Mouse (Mus musculus) retina, embryonic 14.5 days (tissue): ENCODE data around the gene Clta.
A peak's percentile ranks its signal among the peaks of the same experiment; 100 is the strongest.

Experiments used
- DNase-seq: peaks from one replicate; pipeline ENCODE4 v3.0.0-alpha.2; 2015; ENCODE audit warnings: low spot score

Gene Clta

DNA sequence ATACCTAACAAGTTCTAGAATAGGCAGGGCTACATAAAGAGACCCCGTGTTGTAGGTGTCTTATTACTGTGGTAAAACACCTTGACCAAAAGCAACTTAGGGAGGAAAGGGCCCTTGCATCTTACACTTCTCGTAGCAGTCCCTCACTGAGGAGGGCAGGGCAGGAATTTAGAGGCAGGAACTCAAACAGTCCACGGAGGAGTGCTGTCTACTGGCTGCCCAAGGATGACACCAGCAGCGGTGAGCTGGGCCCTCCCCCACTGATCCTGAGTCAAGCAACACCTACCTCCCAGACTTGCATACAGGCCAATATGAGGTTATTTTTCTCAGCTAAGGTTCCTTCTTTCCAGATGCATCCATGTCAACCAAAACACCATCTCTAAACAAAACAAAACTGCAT, 24.0 kb upstream of the Clta start:
- no peak for DNase-seq

DNA sequence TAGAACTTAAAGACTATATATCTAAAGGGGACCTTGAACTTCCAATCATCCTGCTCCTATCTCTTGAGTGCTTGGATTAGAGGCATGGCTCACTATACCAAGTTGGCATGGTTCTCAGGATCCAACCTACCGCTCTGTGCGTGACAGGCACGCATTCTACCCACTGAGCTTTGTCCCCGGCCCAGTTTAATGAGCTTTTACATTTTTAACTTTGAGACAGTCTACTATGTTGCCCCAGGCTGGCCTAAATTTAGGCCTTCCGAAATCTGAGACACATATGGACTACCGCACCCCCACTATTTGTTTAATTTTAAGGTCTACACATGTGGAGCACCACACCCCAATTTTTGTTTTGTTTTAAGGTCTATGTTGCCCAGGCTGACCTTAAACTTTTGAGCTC, 23.4 kb upstream of the Clta start:
- DNase-seq: no peak

DNA sequence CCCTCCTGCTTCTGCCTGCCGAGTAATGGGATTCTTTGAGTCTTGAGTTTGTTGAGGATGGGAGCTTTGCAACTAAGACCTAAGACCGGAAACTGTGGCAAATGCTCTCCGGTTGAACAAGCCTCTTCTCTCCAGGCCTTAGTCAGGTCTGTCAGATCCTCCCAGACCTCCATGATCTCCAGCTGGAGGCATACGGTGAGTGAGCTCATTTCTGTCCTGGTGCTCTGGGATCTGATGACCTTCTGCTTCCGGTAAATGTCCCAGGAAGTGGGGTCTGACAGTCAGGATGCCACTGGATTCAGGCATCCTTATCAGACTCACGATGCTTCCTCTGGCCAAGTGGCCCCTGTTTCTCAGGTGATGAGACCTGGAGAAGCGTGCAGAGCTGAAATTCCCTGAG, 23.0 kb upstream of the Clta start:
- DNase-seq: no peak

DNA sequence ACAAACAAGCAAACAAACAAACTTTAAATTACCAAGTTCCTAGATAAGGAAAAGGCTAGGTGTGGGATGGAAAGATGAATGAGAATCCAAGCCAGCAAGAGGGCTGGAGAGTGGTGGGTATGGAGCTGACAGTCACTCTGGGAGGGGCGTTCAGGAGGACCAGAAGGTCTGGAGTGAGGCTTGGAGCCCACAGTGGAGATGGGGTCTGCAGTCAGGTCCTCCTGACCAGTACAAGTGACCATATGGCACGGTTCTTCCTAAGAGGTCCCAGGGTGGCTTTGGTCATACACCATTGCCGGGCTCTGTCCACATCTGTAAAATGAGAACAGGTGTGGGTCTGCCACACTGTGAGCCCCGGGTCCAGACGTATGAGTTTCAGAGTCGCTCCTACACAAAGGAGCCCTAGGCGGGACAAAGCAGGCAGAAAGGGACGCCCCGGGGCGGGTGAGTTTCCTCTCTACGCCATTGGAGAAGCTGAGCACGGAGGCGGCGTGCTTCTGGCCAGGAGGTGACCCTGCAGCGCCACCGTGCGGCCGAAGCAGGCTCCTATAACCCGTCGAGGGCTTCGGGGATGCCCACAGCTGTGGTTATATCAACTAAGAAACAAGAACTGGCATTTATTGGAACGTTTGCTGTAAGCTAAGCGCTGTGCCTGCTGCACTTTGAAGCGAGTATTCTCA, 22.1 kb upstream of the Clta start:
- peak; percentile 97 for DNase-seq

DNA sequence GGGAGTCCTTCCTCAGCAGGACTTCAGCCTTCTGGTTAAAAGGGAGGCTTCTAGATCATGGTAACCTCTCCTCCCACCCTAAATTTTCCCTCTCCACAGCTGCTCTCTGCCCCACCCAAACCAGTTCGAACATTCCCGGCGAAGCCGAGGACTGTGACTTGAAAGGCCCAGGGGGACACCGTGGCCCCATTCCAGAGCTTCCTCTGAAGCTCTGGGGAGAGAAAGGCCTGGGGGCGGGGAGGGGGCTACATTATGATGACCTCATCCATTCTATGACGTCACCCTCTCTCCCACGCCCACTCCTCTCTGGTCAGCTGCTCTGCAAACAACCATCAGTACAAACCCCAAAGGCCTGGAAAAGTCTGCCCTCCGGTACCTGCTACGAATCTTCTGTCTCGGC, 21.1 kb upstream of the Clta start, which contains the start of gene Ccin:
Ccin (plus strand) TSS at position 303 of the 400 bp plus-strand sequence.
- no peak for DNase-seq

DNA sequence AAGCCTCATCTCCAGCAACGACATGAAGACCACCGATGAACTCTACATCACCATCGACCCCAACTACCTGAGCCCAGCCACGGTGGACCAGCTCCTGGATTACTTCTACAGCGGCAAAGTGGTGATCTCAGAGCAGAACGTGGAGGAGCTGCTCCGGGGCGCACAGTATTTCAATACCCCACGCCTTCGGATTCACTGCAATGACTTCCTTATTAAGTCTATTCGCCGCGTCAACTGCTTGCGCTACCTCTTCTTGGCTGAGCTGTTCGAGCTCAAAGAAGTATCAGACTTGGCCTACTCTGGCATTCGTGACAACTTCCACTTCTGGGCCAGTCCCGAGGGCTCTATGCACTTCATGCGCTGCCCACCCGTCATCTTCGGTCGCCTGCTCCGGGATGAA, 20.5 kb upstream of the Clta start:
- no peak for DNase-seq

DNA sequence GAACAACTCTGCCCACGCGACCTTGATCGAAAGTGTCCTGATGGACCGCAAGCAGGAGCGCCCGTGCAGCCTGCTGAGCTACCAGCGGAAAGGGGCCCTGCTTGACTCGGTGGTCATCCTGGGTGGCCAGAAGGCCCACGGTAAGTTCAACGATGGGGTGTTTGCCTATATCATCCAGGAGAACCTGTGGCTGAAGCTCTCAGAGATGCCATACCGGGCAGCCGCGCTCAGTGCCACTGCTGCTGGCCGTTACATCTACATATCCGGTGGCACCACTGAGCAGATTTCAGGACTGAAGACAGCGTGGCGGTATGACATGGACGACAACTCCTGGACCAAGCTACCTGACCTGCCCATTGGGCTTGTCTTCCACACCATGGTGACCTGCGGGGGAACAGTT, 19.9 kb upstream of the Clta start:
- DNase-seq: no peak

DNA sequence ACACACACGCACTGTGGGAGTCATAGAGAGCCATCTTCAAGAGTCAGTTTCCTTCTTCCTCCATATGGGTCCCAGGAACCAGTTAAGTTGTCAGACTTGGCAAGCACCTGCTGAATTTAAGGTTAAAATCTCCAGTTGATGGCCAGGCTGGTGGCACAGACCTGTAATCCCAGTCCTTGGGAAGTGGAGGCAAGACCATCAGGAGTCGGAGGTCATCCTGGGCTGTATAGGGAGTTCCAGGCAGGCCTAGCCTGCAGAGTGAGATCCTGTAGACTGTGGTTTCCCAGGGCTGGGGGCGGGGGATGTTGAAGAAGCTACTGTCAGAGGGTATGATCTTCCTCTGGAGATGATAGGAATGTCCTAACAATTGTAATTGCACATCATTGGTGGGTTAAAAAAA, 15.3 kb upstream of the Clta start:
- DNase-seq: no peak

DNA sequence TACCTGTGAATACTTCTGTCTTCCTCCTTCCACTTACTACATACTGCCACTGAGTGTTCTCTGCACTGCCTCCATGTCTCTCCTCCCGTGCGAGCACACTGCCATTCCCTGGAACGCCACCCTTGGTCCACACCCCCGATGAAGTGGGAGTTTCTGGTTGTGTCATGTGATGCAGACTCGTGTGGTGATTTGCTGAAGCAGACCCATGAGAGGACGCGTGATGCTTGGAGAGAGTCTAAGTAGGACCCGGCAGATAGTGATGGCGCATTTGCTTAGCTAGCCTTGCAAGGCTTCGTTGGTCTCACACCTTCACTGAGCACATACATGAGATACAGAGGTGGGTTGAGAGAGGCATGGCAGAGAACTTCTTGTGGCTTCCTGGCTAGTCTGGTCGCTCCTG, 11.2 kb upstream of the Clta start:
- DNase-seq: no peak

DNA sequence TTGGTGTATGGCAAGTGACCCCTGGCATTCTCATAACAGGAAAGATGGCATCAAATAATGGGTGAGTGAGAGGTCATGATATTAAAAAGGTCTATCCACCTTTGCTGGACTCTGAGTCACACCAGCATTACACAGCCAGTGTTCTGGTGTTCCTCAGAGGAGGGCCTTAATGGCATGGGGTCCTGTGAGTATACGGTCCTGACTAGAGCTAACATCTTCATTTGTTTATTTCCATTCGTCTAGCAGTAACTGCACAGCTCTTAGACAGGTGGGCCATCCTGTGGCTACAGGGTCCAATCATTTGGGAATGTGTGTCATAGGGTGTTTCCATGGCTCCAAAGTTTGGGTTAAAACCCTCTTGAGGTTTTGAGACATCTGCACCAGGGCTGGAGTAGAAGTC, 9.9 kb upstream of the Clta start:
- no peak for DNase-seq

DNA sequence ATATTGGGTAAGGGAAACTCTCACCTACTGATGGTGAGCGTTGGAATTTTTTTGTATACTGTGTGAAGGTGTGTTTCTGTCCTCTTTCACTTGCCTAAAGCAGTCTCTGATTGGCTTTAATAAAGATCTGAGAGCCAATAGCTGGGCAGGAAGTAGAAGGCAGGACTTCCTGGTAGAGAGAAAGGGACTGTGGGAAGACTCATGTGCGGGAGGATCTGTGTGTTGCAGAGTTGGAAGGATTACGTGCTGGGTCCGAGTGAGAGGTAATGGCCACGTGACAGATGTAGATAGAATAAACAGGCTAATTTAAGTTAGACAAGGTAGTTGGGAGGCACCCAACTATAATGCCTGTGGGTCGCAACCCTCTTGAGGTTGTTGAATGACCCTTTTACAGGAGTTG, 630 bp upstream of the Clta start:
- DNase-seq: no peak

DNA sequence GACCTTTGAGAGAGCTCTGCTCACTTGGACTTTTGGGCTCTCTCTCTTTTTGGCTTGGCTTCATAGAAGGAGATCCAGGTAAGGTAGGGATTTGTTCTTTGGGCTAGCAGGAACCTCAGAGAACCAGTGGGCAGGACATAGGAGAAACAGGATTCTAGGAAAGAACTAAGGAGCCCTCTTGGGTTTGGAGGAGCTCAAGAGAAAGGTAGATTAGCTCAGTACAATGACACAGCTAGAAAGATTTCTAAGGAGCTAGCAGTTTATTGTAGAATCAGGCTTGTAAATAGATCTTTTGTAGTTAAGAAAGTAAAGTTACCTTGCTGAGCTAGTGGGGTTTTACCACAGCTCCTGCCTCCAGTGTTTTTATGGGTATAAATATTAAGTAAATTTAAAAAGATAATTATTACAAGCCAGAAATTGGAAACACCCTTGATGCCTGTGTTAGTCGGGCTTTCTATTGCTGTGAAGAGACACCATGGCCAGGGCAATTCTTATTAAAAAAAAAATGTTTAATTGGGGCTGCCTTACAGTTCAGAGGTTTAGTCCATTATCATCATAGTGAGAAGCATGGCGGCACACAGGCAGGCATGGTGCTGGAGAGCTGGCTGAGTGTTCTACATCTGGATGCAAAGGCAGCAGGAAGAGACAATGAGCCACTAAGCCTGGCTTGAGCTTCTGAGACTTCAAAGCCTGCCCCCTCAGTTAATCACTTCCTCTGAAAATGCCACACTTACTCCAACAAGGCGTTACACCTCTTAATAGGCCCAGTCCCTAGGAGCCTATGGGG, 564 bp downstream of the Clta start:
- DNase-seq: no peak

DNA sequence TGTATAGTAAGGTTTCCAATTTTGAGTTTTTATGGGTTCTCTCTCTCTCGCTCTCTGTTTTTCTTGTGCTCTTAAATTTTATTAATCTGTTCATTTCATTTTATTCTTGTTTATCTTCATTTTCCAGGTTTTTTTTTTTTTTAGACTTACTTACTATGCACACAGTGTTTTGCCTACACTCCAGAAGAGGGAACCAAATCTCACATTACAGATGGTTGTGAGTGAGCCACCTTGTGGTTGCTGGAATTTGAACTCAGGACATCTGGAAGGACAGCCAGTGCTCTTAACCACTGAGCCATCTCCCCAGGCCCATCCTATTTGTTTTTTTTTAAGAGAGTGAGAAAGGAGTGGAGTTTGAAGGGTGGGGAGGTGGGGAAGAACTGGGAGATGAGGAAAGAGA, 5.9 kb downstream of the Clta start:
- no peak for DNase-seq

DNA sequence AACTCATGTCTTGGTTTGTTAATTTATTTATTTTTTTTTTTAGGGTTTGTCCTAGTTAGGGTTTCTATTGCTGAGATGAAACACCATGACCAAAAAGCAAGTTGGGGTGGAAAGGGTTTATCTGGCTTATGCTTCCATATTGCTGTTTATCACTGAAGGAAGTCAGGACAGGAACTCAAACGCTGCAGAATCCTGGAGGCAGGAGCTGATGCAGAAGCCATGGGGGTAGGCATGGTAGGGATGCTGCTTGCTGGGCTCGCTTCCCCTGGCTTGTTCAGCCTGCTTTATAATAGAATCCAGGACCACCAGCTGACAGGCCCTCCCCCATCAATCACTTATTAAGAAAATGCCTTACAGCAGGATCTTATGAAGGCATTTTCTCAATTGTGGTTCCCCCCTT, 6.6 kb downstream of the Clta start:
- DNase-seq: no peak

DNA sequence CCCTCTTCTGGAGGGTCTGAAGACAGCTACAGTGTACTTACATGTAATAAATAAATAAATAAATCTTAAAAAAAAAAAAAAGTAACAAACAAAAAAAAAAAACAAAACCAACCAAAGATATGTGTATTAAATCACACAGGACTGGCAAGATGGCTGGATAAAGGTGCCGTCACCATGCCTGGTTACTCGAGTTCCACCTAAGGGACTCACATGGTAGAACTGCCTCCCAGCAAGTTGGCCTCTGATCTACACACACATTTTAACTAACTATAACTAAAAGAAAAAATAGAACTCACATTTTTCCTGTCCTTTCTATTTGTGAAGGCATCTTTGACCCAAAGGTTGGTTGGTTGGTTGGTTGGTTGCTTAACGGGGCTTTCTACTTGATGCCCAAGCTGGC, 7.5 kb downstream of the Clta start:
- DNase-seq: no peak

DNA sequence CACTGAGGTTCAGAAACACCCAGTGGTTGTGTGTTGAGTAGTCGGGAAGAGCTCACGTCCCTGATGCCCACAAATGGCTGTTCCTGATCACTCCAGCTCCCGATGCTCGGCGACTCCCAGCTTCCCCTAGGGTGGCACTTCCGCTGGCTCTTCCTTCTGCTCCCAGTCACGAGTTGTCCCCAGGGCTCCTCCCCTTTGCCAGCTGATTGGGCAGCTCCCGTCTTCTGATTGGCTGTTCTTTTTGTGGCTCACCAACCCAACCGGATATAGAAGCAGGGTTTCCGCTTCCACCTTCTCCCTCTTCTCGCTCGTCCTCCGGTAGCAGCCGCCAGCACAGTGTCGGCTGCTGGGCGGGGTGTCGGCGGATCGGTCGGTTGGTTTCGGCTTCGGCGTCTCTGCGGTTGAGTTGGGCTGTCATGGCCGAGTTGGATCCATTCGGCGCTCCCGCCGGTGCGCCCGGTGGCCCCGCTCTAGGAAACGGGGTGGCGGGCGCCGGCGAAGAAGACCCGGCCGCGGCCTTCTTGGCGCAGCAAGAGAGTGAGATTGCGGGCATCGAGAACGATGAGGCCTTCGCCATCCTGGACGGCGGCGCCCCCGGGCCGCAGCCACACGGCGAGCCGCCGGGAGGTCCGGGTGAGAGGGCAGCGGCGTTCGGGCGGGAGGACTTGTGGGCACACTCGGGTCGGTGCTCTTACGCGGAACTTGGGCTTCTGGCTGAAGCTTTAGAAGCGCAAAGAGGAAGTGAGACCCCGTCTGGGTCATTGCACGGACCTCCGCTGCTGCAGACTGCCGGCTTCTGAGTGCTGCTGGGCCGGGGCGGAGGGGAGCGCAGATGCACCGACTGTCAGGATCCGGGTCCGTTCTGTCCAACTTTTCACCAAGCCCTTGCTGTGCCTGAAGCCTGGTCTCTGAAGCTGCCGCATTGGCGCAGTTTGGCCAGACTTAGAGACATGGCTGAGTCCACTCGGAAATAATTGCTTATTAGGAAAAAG, 8.4 kb downstream of the Clta start:
- DNase-seq: peak; percentile 94

DNA sequence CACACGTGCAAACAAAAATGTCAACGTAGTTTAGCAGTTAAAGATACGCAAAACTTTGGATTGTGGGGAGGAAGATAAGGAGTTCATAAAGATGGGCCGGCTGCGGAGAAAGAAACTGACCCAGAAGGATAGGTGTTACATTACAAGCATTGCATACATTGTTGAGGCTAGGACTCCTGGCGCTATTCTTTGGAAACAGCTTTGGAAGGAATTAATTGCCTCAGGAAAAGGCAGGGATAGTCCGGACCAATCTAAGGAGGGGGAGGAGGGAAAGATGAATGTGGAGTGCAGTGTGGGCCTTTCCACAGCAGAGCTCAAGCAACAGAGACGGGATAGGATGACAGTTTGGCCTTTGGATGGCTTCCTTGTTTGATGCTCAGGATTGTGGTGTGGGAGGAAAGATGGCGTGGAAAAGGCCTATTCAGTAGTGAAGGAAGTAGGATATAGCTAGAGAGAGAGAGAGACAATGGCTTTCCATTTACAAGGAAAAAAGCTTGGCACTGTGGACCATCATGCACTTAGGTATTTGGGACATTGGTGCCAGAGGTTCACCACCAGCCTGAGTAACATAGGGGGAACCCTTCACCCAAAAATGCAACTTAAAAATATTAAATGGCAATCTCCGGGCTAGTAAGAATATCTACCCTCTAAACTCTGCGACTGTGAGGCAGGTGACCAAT, 9.3 kb downstream of the Clta start:
- no peak for DNase-seq

DNA sequence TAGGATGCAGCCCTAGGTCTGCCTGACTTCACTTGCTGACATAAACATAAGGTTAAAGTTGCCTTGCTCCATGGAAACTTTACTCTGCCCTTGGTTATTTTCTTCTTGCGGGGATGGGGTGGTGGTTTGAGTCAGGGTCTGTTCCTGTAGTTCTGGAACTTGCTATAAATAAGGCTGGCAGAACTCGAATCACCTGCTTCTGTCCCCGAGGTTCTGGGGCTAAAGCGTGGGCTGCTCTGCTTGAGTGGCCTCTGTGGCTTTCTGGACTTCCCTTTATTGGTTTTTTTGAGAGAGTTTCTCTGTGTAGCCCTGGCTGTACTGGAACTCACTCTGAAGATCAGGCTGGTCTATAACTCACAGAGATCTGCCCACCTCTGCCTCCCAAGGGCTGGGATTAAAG, 11.8 kb downstream of the Clta start:
- DNase-seq: no peak

DNA sequence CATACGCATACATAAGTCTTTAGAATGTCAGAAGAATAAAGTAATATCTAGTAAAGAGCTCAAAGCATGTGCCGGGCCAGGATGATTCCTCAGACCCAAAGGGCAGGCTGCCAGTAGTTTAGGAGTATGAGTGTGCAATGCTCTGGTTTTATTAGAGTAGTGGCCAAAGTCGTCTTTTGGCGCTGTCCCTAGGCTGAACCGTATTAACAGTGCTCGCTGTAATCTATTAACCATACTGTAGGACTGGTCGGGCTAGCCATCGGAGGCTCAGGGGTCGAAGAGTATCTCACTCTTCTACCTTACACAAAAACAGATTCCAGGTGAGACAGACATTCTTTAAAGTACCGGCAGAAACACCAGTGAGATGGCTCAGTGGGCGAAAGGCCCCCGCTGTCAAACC, 12.5 kb downstream of the Clta start:
- DNase-seq: no peak

DNA sequence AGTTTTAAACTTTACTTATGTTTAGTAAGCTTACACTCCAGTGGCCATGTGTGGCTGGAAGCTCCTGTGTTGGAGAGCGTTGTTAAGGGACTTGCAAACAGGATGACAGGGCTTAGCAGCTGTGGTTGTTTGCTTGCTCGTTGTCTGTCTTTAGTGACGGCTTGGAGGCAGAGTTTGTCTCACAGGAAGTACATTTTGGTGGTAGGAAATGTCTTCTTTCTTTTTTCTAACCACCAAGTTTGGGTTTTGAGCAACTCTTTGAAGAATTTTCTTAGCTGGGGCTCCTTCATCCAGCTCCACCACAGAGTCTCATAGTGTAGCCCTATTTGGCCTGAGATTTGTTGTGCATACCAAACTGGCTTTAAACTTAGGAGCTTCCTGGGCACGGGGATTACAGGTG, 18.1 kb downstream of the Clta start:
- no peak for DNase-seq

DNA sequence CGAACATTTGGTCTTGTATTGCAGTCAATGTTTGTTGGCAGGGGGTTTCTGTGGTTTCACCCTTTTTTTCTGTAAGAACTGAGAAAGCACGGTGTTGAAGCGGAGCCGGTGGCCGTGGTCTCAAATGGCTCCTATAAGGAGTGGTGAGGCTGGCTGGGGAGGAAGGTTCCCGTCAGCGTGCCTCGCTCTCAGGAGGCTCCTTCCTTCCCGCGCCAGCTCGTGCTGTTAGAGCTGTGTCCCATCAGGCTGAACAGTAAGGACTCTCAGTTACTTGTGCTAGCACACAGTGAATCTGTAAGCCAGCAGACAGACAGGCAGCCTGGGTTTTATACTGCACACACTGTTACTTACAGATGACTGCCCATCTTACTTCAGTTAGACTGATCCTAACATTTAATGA, 18.5 kb downstream of the Clta start:
- no peak for DNase-seq

DNA sequence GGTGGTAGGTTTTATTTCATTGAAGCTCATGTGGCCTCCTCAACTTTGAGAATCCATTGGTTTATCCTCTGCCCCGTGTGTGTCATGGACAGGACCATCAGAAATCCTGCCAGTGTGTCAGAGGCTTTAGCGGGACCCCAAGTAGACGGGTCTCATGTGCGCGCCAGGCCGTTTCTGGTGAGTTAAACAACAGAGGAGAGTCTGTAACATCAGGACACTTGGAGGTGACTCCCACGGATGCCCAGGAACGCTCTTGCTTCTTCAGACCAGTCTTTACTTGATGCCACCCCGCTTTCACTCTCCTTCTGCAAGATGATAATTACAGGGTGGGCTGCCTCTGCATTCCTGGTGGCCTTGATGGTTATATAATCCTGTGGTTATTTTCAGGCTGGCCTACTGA, 19.4 kb downstream of the Clta start:
- no peak for DNase-seq
